Mouse (Mus musculus) hindbrain, postnatal 0 days (tissue): Measurements from ENCODE around the gene Gng7. TPM values are rescaled to one million over a fixed set of nuclear protein-coding genes. Genes with fewer than 3 reads are reported as not detected.

Experiments used
- ATAC-seq: fragments of 200-750 bp; cut with Nextera tagmentation; 2 replicates; pipeline ENCODE4 v1.8.0; 2017; ENCODE audit warnings: mild to moderate bottlenecking, moderate TSS enrichment, moderate library complexity
- DNase-seq: peaks from one replicate; pipeline ENCODE4 v3.0.0-alpha.2; 2015; ENCODE audit warnings: low spot score
- H3K27ac ChIP-seq: fragments of 300-500 bp; sonication (generic); 2 replicates; pipeline ENCODE4 v1.5.1; 2014; ENCODE audit warnings: mild to moderate bottlenecking
- H3K27me3 ChIP-seq: fragments of 300-500 bp; sonication (generic); 2 replicates; pipeline ENCODE4 v1.6.1; 2014; ENCODE audit warnings: low read length, mixed read lengths; ENCODE audit not compliant: insufficient read depth
- H3K36me3 ChIP-seq: fragments of 300-500 bp; sonication (generic); 2 replicates; pipeline ENCODE4 v1.6.1; 2014; ENCODE audit warnings: low read length, mixed read lengths; ENCODE audit not compliant: insufficient read depth
- H3K4me1 ChIP-seq: fragments of 300-500 bp; sonication (generic); 2 replicates; pipeline ENCODE4 v1.6.1; 2014; ENCODE audit warnings: antibody characterized with exemption, low read length, mixed read lengths; ENCODE audit not compliant: insufficient read depth
- H3K4me2 ChIP-seq: fragments of 300-500 bp; sonication (generic); 2 replicates; pipeline ENCODE4 v1.6.1; 2014; ENCODE audit warnings: low read depth, mild to moderate bottlenecking, low read length, moderate library complexity, mixed read lengths
- H3K4me3 ChIP-seq: fragments of 300-500 bp; sonication (generic); 2 replicates; pipeline ENCODE4 v1.5.1; 2014; ENCODE audit warnings: low read length
- H3K9ac ChIP-seq: fragments of 300-500 bp; sonication (generic); replicated peaks from 2 replicates; pipeline ENCODE4 v1.6.1; 2014; ENCODE audit warnings: mild to moderate bottlenecking, low read length, moderate library complexity, mixed read lengths
- H3K9me3 ChIP-seq: fragments of 300-500 bp; sonication (generic); 2 replicates; pipeline ENCODE4 v1.6.1; 2016; ENCODE audit warnings: low read length, mixed read lengths
- CTCF ChIP-seq: IDR thresholded peaks from 2 replicates; pipeline ENCODE4 v1.5.1; 2016; ENCODE audit warnings: antibody characterized with exemption, control low read depth, low read depth
- WGBS: fragments of 180-500 bp; shearing (Covaris S2); extraction: QIAGEN DNeasy Blood & Tissue Kit; methylation state at CpG from one replicate; pipeline ENCODE4 v1.1.7; 2014; 5-methylcytosine and 5-hydroxymethylcytosine counted together
- polyA plus RNA-seq: library from polyadenylated mRNA; unstranded; fragments of >200 nt; fragmentation: Nextera tagmentation; extraction: Ambion mirVana; gene quantifications from 2 replicates; pipeline ENCODE4 v1.2.1, GENCODE M21; 2015
- total RNA-seq: library from RNA; depleted of rRNA; stranded (reverse); fragments of >200 nt; gene quantifications from 2 replicates; pipeline ENCODE4 v1.2.3, GENCODE M21; 2014

Gene Gng7
- total and polyA plus RNA-seq, 2 experiments from 2014 or later: 22.1 to 27.2 TPM

GRCm38 (mm10) chr10:80997332-80997731, 17.4 kb downstream of the Gng7 start:
- no peak for TF ChIP-seq CTCF
- Histone ChIP-seq H3K4me2 (no peak overlapping the region), H3K4me3 (no peak overlapping the region), H3K9ac (no peak overlapping the region), H3K36me3 (no peaks in the 10 kb centered on the region), H3K27me3 (no peaks in the 10 kb centered on the region), H3K27ac (no peak overlapping the region), H3K4me1 (0 out of 2 replicates have a peak, but pooled peaks cover 4% of the 10 kb centered on the region), H3K9me3 (no peaks in the 10 kb centered on the region)
- WGBS: 81% methylated on average over 8 of the region's 8 CpGs
- ATAC-seq (no peak), DNase-seq (no peak)

- Histone ChIP-seq H3K36me3 (no peaks in the 10 kb centered on the region), H3K4me3 (no peak overlapping the region), H3K9me3 (no peaks in the 10 kb centered on the region), H3K9ac (no peak overlapping the region), H3K4me2 (no peak overlapping the region), H3K4me1 (0 out of 2 replicates have a peak, but pooled peaks cover 4% of the 10 kb centered on the region), H3K27me3 (no peaks in the 10 kb centered on the region), H3K27ac (no peak overlapping the region)
- DNase-seq: no peak
- 95% methylated on average over 8 of the region's 8 CpGs for WGBS
- no peak for TF ChIP-seq CTCF
- no peak for ATAC-seq
These were observed 18.2 kb downstream of the Gng7 start for GRCm38 (mm10) chr10:80996501-80996900.

- H3K4me3 ChIP-seq: no peak overlapping the region
- ATAC-seq: peak; percentile 31; the same call in 1 of the 2 replicates
- no peak overlapping the region for H3K27ac ChIP-seq
- peak; percentile 100 for TF ChIP-seq CTCF
- peak overlapping the region; percentile 46 for H3K4me2 ChIP-seq
- peak; percentile 90 for DNase-seq
- 13% methylated on average over 21 of the region's 21 CpGs for WGBS
- H3K9me3 ChIP-seq: no peaks in the 10 kb centered on the region
- no peaks in the 10 kb centered on the region for H3K36me3 ChIP-seq
- H3K27me3 ChIP-seq: no peaks in the 10 kb centered on the region
- H3K4me1 ChIP-seq: 0 out of 2 replicates have a peak, but pooled peaks cover 4% of the 10 kb centered on the region
- H3K9ac ChIP-seq: peak overlapping the region; percentile 19; the same call in 1 of the 2 replicates
These were observed 19.6 kb downstream of the Gng7 start for GRCm38 (mm10) chr10:80995091-80995632.

- DNase-seq (no peak), ATAC-seq (no peak)
- no peak for TF ChIP-seq CTCF
- 47% methylated on average over 4 of the region's 4 CpGs for WGBS
- Histone ChIP-seq H3K9me3 (no peaks in the 10 kb centered on the region), H3K9ac (peak overlapping the region; percentile 19; the same call in 1 of the 2 replicates), H3K4me2 (peak overlapping the region; percentile 46), H3K36me3 (no peaks in the 10 kb centered on the region), H3K27ac (no peak overlapping the region), H3K27me3 (no peaks in the 10 kb centered on the region), H3K4me1 (0 out of 2 replicates have a peak, but pooled peaks cover 2% of the 10 kb centered on the region), H3K4me3 (no peak overlapping the region)
These were observed 20.1 kb downstream of the Gng7 start for GRCm38 (mm10) chr10:80994621-80995020.

GRCm38 (mm10) chr10:80993276-80993675, 21.5 kb downstream of the Gng7 start:
- no peak for ATAC-seq
- DNase-seq: peak; percentile 39
- Histone ChIP-seq H3K4me3 (no peak overlapping the region), H3K27ac (no peak overlapping the region), H3K9ac (no peak overlapping the region), H3K27me3 (no peaks in the 10 kb centered on the region), H3K4me1 (no peaks in the 10 kb centered on the region), H3K36me3 (no peaks in the 10 kb centered on the region), H3K9me3 (no peaks in the 10 kb centered on the region), H3K4me2 (no peak overlapping the region)
- TF ChIP-seq CTCF: no peak
- 47% methylated on average over 5 of the region's 5 CpGs for WGBS

- H3K27ac ChIP-seq: no peak overlapping the region
- H3K9ac ChIP-seq: no peak overlapping the region
- DNase-seq (no peak), ATAC-seq (no peak)
- H3K9me3 ChIP-seq: no peaks in the 10 kb centered on the region
- H3K27me3 ChIP-seq: no peaks in the 10 kb centered on the region
- 82% methylated on average over 1 of the region's 1 CpGs for WGBS
- no peak for TF ChIP-seq CTCF
- H3K4me2 ChIP-seq: no peak overlapping the region
- H3K4me3 ChIP-seq: no peak overlapping the region
- no peaks in the 10 kb centered on the region for H3K36me3 ChIP-seq
- H3K4me1 ChIP-seq: no peaks in the 10 kb centered on the region
These were observed 22.8 kb downstream of the Gng7 start for GRCm38 (mm10) chr10:80991945-80992344.

GRCm38 (mm10) chr10:80991007-80991406, 23.7 kb downstream of the Gng7 start:
- H3K36me3 ChIP-seq: no peaks in the 10 kb centered on the region

More at GRCm38 (mm10) chr10:80991007-80991406, 23.7 kb downstream of the Gng7 start:
- Histone ChIP-seq H3K9me3 (no peaks in the 10 kb centered on the region), H3K4me2 (no peak overlapping the region), H3K4me3 (no peak overlapping the region), H3K27ac (no peak overlapping the region), H3K27me3 (no peaks in the 10 kb centered on the region), H3K9ac (no peak overlapping the region), H3K4me1 (no peaks in the 10 kb centered on the region)
- no peak for ATAC-seq
- peak; percentile 55 for TF ChIP-seq CTCF
- WGBS: 8% methylated on average over 3 of the region's 3 CpGs
- peak; percentile 28 for DNase-seq
